Mouse (Mus musculus): ENCODE data around the gene Tmtc4. TPM values are rescaled to one million over a fixed set of nuclear protein-coding genes. Genes with fewer than 3 reads are reported as not detected.
A peak's percentile ranks its signal among the peaks of the same experiment; 100 is the strongest.

The Tmtc4 gene
- polyA plus RNA-seq, 1 experiment: 4.0 TPM

DNA sequence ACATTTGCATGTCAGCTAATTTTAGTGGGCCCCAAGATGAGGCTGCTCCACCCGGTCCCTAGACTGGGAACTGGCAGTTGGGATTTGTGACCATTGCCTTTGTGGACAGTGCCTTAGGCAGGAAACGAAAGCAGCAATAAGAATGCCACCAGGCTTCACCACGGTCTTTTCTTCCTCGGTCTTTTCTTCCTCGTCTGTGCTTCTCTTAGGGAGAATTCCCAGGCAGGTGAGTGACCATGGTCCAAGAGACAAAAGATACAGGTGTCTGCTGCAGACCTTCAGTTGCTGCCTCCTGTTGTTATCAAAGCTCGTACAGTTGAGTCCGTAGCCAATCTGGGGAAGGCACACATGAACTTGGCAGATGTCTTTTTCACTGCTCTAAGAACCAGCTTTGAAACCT, 103.5 kb downstream of the Tmtc4 start:
- Histone ChIP-seq H3K27ac (ENCODE audit: insufficient read depth, low read length) (no peak overlapping the region), H3K27me3 (ENCODE audit: control insufficient read depth, insufficient read depth, low read length) (no peaks in the 10 kb centered on the region), H3K4me3 (ENCODE audit: extremely low read depth, insufficient read depth, insufficient read length) (no peak overlapping the region), H3K36me3 (ENCODE audit: control insufficient read depth, insufficient read depth, low read length) (no peaks in the 10 kb centered on the region), H3K4me1 (ENCODE audit: control insufficient read depth, insufficient read depth, insufficient read length) (no peaks in the 10 kb centered on the region)
- DNase-seq (ENCODE audit: low read depth in 1 of 2, low spot score in 2 of 2): no peak
- WGBS: 89% methylated on average over 7 of the region's 7 CpGs
- TF ChIP-seq POLR2A (IDR thresholded peaks at IDR 0.05; ENCODE audit: low read depth, low read length) (no peak), CTCF (IDR thresholded peaks at IDR 0.05; ENCODE audit: extremely low read depth, insufficient read depth, insufficient read length, insufficient replicate concordance) (no peak)

DNA sequence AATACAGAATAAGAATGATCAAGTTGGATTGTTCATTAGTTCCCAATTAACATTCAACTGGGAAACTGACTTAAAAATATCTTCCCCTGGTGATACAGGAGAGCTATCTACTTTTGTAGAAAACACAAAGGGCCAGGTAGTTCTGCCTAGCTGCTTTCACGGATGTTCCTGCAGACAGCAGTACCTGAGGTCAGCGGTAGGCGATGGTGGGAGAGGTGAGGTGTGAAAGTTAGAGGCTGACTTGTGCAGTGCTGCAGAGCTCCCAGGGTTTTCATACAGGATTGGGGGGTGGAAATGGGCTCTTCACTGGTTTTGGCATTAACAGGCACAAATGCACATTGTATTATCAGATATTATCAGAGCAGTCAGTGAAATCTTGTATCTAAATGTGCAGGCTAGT, 106.0 kb downstream of the Tmtc4 start:
- Histone ChIP-seq H3K4me1 (ENCODE audit: control insufficient read depth, insufficient read depth, insufficient read length) (no peaks in the 10 kb centered on the region), H3K36me3 (ENCODE audit: control insufficient read depth, insufficient read depth, low read length) (no peaks in the 10 kb centered on the region), H3K27ac (ENCODE audit: insufficient read depth, low read length) (no peak overlapping the region), H3K4me3 (ENCODE audit: extremely low read depth, insufficient read depth, insufficient read length) (no peak overlapping the region), H3K27me3 (ENCODE audit: control insufficient read depth, insufficient read depth, low read length) (no peaks in the 10 kb centered on the region)
- TF ChIP-seq POLR2A (IDR thresholded peaks at IDR 0.05; ENCODE audit: low read depth, low read length) (no peak), CTCF (IDR thresholded peaks at IDR 0.05; ENCODE audit: extremely low read depth, insufficient read depth, insufficient read length, insufficient replicate concordance) (no peak)
- 93% methylated on average over 3 of the region's 3 CpGs for WGBS
- no peak for DNase-seq (ENCODE audit: low read depth in 1 of 2, low spot score in 2 of 2)

DNA sequence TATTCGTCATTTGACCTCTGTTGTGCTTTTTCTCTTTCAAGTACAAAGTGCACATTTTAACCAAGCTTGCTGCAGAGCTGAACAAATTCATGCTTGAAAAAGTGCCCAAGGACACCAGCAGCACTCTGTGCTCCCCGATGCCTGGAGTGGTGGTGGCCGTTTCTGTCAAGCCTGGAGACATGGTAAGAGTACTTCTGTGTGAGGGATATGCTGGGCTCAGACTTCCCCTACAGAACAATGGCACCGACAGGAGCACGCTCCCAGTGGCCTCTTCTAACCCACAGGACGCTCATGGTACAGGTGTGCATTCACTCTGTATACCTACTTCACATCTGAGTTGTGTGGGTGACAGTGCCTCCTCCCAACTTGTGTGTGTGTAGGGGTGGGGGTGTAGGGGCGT, 107.1 kb downstream of the Tmtc4 start:
- Histone ChIP-seq H3K27ac (ENCODE audit: insufficient read depth, low read length) (no peak overlapping the region), H3K27me3 (ENCODE audit: control insufficient read depth, insufficient read depth, low read length) (no peaks in the 10 kb centered on the region), H3K4me3 (ENCODE audit: extremely low read depth, insufficient read depth, insufficient read length) (no peak overlapping the region), H3K4me1 (ENCODE audit: control insufficient read depth, insufficient read depth, insufficient read length) (no peaks in the 10 kb centered on the region), H3K36me3 (ENCODE audit: control insufficient read depth, insufficient read depth, low read length) (no peaks in the 10 kb centered on the region)
- TF ChIP-seq POLR2A (IDR thresholded peaks at IDR 0.05; ENCODE audit: low read depth, low read length): no peak
- TF ChIP-seq CTCF (IDR thresholded peaks at IDR 0.05; ENCODE audit: extremely low read depth, insufficient read depth, insufficient read length, insufficient replicate concordance): no peak
- no peak for DNase-seq (ENCODE audit: low read depth in 1 of 2, low spot score in 2 of 2)
- 82% methylated on average over 7 of the region's 7 CpGs for WGBS

DNA sequence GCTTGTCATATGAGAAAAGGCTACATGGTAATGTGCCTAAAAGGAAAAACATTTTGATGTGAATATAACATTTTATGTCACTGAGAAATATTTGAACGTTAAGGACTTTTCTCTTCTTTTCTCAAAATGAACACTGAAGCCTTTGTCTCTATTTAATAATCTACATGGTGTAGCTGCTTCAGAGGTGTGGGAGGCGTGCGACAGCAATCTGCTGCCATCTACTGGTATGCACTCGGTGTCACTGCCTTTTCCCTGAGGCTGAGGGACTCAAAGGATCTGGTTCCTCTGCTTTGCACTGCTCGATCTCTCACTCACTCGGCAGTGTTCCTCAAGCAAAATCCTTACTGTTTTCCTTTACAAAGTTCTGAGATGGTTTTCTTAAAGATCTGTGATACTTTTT, 107.7 kb downstream of the Tmtc4 start:
- TF ChIP-seq POLR2A (IDR thresholded peaks at IDR 0.05; ENCODE audit: low read depth, low read length): no peak
- peak; percentile 96; the same call in 1 of the 2 replicates for TF ChIP-seq CTCF (IDR thresholded peaks at IDR 0.05; ENCODE audit: extremely low read depth, insufficient read depth, insufficient read length, insufficient replicate concordance)
- WGBS: 10% methylated on average over 6 of the region's 6 CpGs
- DNase-seq (ENCODE audit: low read depth in 1 of 2, low spot score in 2 of 2): peak; percentile 23 to 61
- Histone ChIP-seq H3K27me3 (ENCODE audit: control insufficient read depth, insufficient read depth, low read length) (no peaks in the 10 kb centered on the region), H3K4me1 (ENCODE audit: control insufficient read depth, insufficient read depth, insufficient read length) (no peaks in the 10 kb centered on the region), H3K36me3 (ENCODE audit: control insufficient read depth, insufficient read depth, low read length) (no peaks in the 10 kb centered on the region), H3K27ac (ENCODE audit: insufficient read depth, low read length) (no peak overlapping the region), H3K4me3 (ENCODE audit: extremely low read depth, insufficient read depth, insufficient read length) (no peak overlapping the region)

DNA sequence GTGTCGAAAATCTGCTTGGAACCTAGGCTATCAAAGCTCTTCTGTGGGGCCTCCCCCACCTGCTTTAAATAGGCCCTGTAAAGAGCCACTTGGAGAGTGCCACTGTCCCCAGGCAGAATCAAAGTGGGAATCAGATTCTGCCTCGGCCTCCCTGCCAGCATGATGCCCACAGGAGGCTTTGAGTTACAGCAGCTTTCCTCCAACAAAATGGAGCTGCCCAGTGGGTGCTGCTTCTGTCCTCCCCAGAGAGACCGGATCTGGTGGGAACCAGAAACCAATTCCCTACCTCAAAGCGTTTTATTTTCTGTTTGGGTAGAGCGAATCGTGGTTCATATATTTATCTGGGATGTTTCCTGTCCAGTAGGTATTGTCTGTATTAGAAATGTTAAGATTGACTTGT, 108.2 kb downstream of the Tmtc4 start:
- no peak overlapping the region for H3K27ac ChIP-seq (ENCODE audit: insufficient read depth, low read length)
- DNase-seq (ENCODE audit: low read depth in 1 of 2, low spot score in 2 of 2): no peak
- H3K27me3 ChIP-seq (ENCODE audit: control insufficient read depth, insufficient read depth, low read length): no peaks in the 10 kb centered on the region
- H3K4me3 ChIP-seq (ENCODE audit: extremely low read depth, insufficient read depth, insufficient read length): no peak overlapping the region
- no peaks in the 10 kb centered on the region for H3K4me1 ChIP-seq (ENCODE audit: control insufficient read depth, insufficient read depth, insufficient read length)
- 94% methylated on average over 6 of the region's 6 CpGs for WGBS
- no peaks in the 10 kb centered on the region for H3K36me3 ChIP-seq (ENCODE audit: control insufficient read depth, insufficient read depth, low read length)
- TF ChIP-seq POLR2A (IDR thresholded peaks at IDR 0.05; ENCODE audit: low read depth, low read length) (no peak), CTCF (IDR thresholded peaks at IDR 0.05; ENCODE audit: extremely low read depth, insufficient read depth, insufficient read length, insufficient replicate concordance) (no peak)

DNA sequence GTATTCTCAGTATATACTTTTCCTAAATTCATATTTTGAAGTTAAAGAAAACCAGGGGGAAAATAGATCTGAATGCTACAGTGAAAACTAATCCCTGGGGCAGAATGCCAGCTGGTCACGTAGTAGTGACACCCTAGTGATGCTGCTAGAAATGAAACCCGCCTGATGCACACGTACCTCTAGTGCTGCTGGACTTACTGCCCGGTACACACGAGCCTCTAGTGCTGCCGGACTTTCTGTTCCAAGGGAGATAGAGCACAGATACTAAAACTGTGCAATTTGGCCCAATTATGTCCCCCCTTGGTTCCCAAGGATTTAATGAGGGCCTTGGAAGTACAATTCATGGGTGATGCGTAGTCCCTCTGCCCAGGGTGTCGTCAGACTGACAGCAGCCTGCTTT, 108.8 kb downstream of the Tmtc4 start:
- H3K4me3 ChIP-seq (ENCODE audit: extremely low read depth, insufficient read depth, insufficient read length): no peak overlapping the region
- H3K27ac ChIP-seq (ENCODE audit: insufficient read depth, low read length): no peak overlapping the region
- H3K27me3 ChIP-seq (ENCODE audit: control insufficient read depth, insufficient read depth, low read length): no peaks in the 10 kb centered on the region
- H3K36me3 ChIP-seq (ENCODE audit: control insufficient read depth, insufficient read depth, low read length): no peaks in the 10 kb centered on the region
- no peaks in the 10 kb centered on the region for H3K4me1 ChIP-seq (ENCODE audit: control insufficient read depth, insufficient read depth, insufficient read length)
- no peak for TF ChIP-seq CTCF (IDR thresholded peaks at IDR 0.05; ENCODE audit: extremely low read depth, insufficient read depth, insufficient read length, insufficient replicate concordance)
- no peak for TF ChIP-seq POLR2A (IDR thresholded peaks at IDR 0.05; ENCODE audit: low read depth, low read length)
- DNase-seq (ENCODE audit: low read depth in 1 of 2, low spot score in 2 of 2): no peak
- WGBS: 95% methylated on average over 8 of the region's 8 CpGs

DNA sequence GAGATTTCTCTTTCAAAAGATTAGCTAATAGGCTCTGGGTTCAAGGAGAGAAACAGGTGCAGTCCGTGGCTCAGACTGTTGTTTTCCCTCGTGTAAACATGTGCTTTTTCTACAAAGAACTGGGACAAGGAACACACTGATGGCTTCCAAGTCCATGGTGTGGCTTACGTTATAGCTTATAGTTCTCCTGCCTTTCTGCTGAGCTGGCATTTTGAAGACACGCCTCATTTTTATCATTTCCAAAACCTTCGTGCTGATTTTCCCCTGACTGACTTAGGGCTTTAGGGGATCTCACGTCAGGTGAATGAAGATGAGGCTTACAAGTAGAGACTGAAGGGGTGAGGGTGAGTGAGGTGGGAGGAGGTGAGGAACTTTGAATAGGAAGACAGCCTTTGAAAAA, 111.2 kb downstream of the Tmtc4 start:
- WGBS: 81% methylated on average over 6 of the region's 6 CpGs
- H3K4me3 ChIP-seq (ENCODE audit: extremely low read depth, insufficient read depth, insufficient read length): no peak overlapping the region
- H3K27ac ChIP-seq (ENCODE audit: insufficient read depth, low read length): no peak overlapping the region
- DNase-seq (ENCODE audit: low read depth in 1 of 2, low spot score in 2 of 2): no peak
- H3K27me3 ChIP-seq (ENCODE audit: control insufficient read depth, insufficient read depth, low read length): no peaks in the 10 kb centered on the region
- TF ChIP-seq CTCF (IDR thresholded peaks at IDR 0.05; ENCODE audit: extremely low read depth, insufficient read depth, insufficient read length, insufficient replicate concordance) (no peak), POLR2A (IDR thresholded peaks at IDR 0.05; ENCODE audit: low read depth, low read length) (no peak)
- no peaks in the 10 kb centered on the region for H3K36me3 ChIP-seq (ENCODE audit: control insufficient read depth, insufficient read depth, low read length)
- no peaks in the 10 kb centered on the region for H3K4me1 ChIP-seq (ENCODE audit: control insufficient read depth, insufficient read depth, insufficient read length)
